Mouse (Mus musculus) thymus, postnatal 0 days (tissue): ENCODE measurements around the gene Ggps1. TPM values are rescaled to one million over a fixed set of nuclear protein-coding genes. Genes with fewer than 3 reads are reported as not detected.
"Not testable (repeated sequence)": the region's sequence is repeated elsewhere in the genome, so short reads cannot be mapped to it uniquely, and the experiment has no call there.

Source experiments
- DNase-seq: peaks from one replicate; pipeline ENCODE4 v3.0.0-alpha.2; 2015; ENCODE audit warnings: low spot score
- polyA plus RNA-seq: library from polyadenylated mRNA; unstranded; fragments of >200 nt; fragmentation: Nextera tagmentation; extraction: Ambion mirVana; gene quantifications from 2 replicates; pipeline ENCODE4 v1.2.1, GENCODE M21; 2015

Gene Ggps1
- polyA plus RNA-seq, 1 experiment from 2014 or later: 60.3 TPM

DNA sequence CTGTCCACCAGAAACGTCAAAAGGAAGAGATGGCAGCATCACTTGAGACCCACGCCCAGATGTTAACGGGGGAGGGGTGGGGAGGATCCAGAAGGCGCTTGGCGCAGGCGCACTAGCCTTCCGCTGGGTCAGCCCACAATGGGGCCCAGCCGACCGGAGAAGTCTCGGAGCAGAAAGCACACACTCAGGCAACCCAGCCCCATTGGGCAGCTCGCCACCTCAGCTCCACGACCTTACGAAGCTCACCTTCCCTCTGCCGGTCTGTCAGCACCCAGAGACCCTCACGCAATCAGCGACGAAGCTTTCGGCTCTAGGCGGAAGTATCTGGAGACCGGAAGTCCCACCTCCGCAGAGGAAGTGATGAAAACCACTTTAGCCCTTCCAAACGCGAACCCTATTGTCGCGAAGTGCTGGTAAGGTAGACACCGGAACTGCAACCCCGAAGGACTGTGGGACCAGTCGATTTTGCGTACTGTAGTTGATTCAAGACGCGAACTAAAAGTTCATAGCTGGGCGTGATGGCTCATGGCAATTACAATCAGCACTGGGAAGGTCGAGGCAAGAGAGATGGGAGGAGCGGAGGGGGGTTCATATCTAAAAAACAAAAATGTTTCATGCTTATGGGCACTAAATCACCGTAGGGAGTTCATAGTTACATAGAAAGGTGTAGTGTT, 23.9 kb downstream of the Ggps1 start, which contains the start of gene Tbce:
Tbce (minus strand) TSS at position 347 of the 674 bp plus-strand sequence.
- peak; percentile 94 for DNase-seq

DNA sequence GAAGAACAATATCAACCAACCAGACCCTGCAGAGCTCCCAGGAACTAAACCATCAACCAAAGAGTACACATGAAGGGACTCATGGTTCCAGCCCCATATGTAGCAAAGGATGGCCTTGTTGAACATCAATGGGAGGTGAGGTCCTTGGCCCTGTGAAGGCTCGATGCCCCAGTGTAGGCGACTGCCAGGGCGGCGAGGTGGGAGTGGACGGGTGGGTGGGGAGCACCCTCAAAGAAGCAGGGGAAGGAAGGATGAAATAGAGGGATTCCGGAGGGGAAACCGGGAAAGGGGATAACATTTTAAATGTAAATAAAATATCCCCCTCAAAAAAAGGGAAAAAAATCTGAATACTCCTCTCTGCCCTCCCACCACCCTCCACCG, 24.4 kb downstream of the Ggps1 start:
- peak; percentile 9 for DNase-seq

DNA sequence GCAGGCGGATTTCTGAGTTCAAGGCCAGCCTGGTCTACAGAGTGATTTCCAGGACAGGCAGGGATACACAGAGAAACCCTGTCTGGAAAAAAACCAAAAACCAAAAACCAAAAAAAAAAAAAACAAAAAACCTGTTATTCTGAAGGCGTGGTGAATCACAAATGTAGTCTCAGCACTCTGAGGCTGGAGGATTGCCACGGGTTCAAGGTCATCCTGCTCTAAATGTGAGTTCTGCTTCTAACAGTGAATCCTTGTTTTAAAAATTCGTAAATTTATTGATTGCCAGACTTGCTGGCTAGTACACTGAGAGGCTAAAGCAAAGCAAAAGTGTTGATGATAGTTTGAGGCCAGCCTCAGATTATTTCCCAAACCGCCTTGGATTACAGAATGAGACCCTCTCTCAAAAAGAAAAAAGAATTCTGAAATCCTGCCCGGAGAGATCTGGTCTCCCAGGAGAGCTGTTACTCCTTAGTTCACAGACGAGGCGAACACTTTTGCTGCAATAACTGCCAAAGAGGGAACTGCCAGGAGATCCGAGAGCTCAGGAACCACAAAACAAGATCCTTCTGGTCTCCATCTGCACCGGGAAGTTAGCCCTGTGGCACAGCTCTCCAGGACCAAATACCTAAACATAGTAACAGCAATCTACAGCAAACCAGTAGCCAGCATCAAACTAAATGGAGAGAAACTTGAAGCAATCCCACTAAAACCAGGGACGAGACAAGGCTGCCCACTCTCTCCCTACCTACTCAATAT, 27.2 kb downstream of the Ggps1 start:
- no peak for DNase-seq

DNA sequence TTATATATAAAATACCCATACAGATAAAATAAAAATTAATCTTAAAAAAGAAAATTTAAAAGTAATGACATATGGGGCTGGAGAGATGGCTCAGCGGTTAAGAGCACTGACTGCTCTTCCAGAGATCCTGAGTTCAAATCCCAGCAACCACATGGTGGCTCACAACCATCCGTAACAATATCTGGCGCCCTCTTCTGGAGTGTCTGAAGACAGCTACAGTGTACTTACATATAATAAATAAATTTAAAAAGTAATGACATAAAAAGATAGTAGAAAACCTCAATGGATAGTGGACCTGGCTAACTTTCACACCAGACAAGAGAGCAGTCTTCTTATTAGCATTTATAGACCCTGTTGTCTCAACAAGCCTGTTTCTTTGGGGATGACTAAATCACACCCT, 27.9 kb downstream of the Ggps1 start:
- not testable (repeated sequence) for DNase-seq

DNA sequence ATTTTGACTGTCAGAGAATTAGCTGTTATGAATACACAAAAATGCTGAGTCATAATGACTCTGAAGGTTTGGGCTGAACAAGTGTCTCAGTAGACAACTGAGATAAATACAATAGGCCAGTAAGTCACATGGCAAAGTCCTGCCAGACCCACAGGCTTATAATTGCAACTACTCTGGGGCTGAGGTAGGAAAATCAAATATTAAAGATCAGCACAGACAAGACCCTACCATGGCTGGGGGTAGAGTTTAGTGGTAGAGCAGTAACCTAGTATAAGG, 29.3 kb downstream of the Ggps1 start:
- no peak for DNase-seq

DNA sequence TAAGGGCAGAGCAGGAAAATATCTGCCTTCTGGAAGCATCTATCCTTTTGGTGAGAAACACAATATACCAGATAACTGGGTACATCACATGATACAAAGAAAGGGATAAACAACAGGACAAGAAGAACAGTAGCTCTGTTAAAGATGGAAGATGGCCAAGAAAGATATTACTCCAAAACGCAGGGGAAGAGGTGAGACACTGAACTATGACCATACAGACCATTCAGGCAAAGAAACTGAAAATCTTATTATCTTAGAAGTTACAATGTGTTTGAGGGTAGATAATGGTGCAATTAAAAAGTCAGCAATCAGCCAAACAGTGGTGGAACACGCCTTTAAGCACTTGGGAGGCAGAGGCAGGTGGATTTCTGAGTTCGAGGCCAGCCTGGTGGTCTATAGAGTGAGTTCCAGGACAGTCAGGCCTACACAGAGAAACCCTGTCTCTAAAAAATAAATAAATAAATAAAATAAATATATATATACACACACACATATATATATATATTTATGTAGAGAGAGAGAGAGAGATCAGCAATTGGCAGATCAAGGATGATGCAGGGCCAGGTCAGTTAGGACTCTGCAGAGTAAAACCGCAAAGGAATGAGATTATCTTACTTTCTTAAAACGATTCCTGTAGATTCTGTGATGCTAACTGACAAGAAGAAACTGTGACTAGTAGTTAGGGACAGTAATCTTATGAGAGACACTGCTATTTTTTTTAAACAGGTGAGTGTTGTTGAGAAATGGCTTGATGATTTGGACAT, 29.8 kb downstream of the Ggps1 start:
- DNase-seq: no peak

DNA sequence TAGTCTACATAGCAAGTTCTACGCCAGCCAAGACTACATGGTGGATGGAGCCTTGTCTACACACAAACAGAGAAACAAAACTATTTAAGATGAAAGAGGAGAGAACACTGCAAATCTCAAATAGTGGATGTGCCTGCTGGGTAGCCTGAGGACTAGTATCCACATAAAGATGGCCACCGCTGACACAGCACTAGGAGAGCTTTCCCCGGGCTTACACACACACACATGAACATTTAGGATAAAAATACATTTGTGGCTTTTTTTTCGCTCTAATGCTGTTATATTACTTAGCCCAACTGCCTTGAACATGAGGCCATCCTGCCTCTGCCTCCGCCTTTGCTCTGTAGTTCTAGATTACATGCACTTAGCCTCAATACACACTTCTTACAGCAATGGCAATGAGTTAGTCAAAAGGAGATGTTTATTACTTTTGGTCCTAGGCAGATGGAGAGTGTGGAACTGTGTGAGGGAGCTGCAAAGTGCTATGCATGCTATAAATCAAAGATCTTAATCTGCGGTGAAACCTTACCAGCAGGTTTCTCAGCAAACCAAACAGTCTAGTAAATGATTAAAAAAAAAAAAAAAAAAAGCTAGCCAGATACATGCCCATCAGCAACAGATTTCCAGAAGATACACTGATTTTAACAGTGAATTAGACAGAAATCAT, 37.0 kb downstream of the Ggps1 start:
- no peak for DNase-seq

DNA sequence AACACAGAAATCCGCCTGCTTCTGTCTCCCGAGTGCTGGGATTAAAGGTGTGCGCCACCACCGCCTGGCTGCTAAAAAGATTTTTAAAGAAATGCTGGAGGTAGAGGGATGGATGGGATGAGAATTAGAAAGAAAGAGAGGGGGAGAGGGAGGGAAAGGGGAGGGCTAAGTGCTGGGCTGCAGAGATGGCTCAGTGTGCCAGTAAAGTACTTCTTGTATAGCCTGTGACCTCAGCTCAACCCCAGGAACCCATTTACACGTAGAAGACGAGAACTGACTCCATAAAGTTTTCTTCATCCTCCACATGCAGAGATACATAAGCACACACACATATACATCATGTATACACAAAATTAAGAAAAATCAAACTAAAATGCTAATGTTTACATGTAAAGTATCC, 37.7 kb downstream of the Ggps1 start:
- DNase-seq: no peak

DNA sequence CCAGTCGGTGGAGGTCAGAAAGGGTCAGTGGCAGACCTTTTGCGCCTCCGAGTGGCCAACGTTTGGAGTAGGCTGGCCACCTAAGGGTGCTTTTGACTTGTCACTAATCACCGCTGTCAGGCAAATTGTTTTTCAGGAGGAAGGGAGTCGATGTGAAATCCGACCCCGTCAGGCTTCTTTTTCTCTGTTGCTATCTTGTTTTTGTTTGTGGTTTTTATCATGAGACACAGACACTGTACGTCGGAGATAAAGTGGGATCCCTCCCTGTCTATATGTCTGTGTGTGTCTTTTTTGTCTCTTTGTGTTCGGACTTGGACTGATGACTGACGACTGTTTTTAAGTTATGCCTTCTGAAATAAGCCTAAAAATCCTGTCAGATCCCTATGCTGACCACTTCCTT, 41.9 kb downstream of the Ggps1 start:
- DNase-seq: not testable (repeated sequence)

DNA sequence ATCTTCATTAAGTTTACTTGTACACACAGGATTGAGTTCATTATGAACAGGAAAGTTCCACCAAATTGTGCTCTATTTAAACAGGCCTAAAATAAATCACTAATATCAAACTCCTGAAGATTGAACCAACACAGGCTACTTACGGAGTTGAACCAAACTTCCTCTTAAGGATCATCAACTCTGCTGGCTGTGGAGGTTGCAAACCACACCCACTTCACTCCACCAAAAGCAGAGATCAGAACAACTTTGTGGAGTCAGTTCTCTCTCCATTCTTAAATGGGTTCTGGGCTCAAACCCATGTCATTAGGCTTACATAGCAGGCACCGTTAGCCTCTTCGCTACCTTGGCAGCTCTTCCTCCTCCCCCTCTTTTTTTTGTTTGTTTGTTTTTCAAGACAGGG, 44.4 kb downstream of the Ggps1 start:
- DNase-seq: no peak

DNA sequence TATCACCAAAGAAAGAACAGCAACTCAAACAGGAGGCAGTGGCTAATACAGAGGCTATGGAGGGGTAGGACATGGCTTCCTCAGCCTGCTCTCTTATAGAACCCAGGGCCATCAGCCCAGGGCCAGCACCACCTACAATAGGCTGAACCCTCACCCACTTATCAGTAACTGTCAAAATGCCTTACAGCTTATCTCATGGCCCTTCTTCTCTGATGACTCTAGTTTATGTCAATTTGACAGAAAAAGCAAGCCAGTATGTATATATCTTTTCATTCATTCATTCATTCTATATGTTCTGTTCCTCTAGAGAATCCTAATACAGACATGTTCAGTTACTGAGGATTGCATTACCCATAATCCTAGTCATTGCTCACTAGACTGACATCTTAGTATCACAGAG, 45.0 kb downstream of the Ggps1 start:
- DNase-seq: no peak

DNA sequence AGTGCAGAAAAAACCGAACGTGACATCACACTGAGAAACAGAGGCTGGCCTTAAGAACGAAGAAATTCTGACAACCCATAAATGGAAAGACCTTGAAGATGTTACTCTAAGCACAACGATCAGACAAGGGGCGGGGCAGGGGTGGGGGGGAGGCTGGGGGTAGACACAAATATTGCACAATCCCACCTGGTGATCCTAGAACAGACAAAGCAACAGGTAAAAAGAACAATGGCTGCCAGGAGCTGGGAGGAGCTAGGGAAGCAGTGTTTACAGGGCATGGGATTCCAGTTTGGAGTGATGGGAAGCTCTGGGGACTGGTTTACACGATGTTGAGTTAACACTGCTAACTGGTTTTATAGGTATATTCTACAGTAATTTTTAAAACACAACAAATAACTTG, 47.7 kb downstream of the Ggps1 start:
- DNase-seq: no peak

DNA sequence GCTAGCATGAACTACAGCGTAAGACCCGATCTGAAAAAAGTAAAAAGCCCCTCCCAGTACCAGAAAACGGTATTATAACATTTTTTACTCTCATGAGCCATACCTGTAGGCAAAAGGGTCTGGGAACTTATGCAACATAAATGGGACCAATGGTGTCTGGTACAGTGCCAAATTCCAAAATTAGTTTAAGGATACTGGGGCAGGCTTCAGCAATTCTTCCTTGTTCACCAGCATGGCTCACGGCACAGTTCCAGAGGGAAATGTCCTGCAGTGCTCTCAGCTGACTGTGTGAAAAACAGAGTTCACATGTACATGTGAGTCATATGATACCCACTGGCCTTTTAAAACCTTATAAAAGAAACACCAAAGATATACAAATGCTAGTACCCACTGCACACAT, 48.7 kb downstream of the Ggps1 start:
- no peak for DNase-seq

DNA sequence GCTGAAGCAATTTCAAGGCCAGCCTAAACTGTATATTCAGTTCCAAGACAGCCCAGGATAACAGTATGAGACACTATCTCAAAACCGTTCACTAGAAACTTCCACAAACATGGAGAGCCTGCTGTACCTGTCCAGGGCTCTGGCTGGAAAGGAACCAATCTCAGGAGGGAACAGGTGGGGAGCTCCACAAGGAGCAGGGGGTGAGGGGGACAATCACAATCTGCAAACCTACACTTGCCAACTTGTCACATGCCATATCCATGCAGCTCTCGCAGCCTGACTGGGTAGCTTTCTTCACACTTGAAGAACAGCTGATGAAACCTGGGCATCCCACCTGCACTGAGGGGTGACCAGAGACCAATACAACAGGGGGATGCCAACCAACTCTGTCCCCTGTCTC, 49.3 kb downstream of the Ggps1 start:
- no peak for DNase-seq

DNA sequence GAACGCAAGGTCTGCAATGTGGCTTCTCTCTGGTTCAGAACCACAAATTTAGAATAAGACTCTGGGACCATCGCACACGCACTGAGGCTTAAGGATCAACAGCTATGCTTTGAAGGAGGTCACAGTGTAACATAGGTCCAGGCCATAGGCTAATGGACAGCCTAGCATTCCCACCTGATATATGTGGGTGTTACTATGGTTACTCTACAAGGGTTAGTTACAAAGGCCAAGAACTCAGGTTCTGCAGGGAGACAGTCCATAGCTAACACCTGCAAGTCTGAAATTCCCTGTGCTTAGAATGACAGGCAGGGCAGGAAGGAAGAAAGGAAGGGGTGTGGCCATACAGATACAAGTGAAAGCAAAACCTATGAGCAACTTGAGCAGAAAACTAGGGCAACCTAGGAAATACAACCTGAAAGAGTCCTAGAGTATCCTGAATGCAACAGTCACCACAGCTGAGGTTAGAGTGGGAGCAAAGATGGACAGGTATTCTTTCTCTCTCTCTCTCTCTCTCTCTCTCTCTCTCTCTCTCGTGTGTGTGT, 51.8 kb downstream of the Ggps1 start:
- DNase-seq: peak; percentile 3

DNA sequence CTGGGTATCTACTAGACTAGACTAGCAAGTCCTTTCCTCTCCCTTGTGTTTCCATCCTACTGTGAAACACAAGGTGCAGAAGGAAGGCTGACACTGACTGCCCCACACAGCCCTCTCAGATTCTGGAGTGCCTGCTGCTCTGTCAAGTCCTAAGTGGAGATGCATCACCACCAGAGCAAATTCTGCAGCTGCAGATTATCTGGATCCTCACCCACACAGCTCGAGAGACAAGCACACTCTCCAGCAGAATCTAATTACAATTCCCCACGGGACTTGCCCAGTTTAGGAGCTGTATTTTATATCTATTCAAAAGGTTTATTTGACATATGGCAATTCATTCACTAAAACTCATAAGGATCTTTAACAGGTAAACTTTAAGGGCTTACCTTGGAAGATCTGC, 57.2 kb downstream of the Ggps1 start:
- no peak for DNase-seq

DNA sequence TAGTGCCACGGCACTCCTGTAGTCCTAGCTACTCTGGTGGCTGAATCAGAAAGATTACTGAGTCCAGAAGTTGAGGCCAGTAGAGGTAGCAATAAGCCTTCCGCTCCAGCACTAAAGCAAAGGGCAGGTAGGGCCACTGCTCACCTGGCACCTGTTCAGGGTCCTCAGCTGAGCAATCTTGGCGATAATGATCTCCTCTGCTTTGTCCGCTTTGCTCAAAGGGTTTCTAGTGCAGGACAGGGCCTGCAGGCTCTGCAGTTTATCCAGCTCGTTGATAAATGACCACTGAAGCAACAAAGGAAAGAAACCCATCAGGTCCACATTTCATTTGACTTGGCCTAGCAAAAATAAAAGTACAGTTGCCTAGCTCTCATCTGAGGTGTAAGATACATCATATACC, 58.3 kb downstream of the Ggps1 start:
- no peak for DNase-seq

DNA sequence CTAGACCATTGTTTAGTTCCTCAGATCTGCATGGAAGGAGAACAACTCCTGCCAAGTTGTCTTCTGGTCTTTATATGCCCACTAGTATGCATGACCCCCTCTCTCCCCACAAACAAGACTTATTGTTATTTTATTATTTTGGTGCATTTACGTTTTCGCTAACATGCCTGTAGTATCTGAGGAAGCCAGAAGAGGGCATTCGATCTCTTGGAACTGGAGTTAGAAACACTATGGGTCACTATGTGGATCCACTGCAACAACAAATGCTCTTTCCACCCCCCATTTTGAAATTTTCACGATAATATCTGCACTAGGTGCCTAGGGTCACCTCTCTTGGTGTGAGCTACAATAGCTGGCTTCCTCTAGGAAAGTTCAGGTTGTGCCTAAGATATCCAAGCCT, 59.2 kb downstream of the Ggps1 start:
- DNase-seq: no peak

DNA sequence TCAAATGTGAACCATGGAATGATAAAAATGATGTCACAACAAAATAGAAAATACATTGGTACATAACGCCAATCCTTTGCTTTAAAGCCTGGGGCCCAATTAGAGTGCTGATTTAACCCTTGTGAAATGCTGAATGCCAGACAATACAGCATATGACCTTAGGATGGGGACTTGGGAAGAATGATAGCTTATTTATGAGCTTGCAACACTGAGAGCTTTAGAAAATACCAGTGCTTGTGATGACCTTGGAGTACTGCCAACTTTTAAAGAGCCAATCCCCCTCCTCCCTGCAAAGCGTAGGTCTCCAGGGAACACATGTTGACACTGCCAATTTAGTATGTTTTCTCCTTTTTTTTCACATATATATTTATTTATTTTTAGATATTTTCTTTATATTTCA, 60.6 kb downstream of the Ggps1 start:
- DNase-seq: no peak
